Mouse (Mus musculus) left cerebral cortex, adult 9 months (tissue): ENCODE measurements around the gene Vmn2r63.
A peak's percentile ranks its signal among the peaks of the same experiment; 100 is the strongest.
"Not testable (repeated sequence)": the region's sequence is repeated elsewhere in the genome, so short reads cannot be mapped to it uniquely, and the experiment has no call there.

Experiments used
- DNase-seq, 2 experiments: peaks; one replicate each; pipeline ENCODE4 v3.0.0; 2022; ENCODE audit warnings: low spot score in 2 of 2

The Vmn2r63 gene

GRCm38 (mm10) chr7:42933722-42934121 lies at the start of gene Vmn2r63:
TSS of gene Vmn2r63 (minus strand) at chr7:42933822.
- not testable (repeated sequence) for DNase-seq

- no peak for DNase-seq
These were observed 47.1 kb upstream of the Vmn2r63 start for GRCm38 (mm10) chr7:42980739-42981138.

GRCm38 (mm10) chr7:42980098-42980497 lies 46.5 kb upstream of the Vmn2r63 start:
- DNase-seq: peak in 1 of 2 experiments; percentile 1

- no peak for DNase-seq
These were observed 31.6 kb upstream of the Vmn2r63 start for GRCm38 (mm10) chr7:42965246-42965645.

- DNase-seq: not testable (repeated sequence)
These were observed 35.6 kb downstream of the Vmn2r63 start for GRCm38 (mm10) chr7:42898067-42898466.

- no peak for DNase-seq
These were observed 55.5 kb downstream of the Vmn2r63 start for GRCm38 (mm10) chr7:42878090-42878489.

- not testable (repeated sequence) for DNase-seq
These were observed 66.7 kb downstream of the Vmn2r63 start, which contains the start of gene Gm2381 for GRCm38 (mm10) chr7:42866801-42867458. TSS of gene Gm2381 (minus strand) at chr7:42867234.
